Mouse (Mus musculus): Measurements from ENCODE around the gene Epo.

Gene Epo

DNA sequence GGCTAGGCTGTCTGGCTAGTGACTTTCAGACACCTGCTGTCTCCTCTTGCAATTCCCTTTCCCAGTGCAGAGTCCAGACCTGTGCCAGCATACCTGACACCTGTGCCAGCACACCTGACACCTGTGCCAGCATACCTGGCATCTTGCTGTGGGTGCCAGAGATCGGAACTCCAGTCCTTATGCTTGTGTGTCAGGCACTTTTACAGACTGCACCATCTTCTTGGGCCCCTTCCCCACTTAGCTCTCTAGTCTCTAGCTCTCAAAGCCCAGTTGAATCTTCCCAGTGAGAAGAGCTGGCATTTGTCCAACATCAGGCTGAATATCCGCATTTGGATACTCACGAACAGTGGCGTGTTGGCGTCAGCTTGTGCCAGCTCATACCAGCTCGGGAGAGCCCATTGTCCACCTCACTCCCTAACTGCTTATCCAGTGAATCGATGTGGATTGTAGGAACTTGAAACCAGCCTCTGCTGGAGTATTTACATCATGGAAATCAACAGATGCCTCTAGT lies 6.3 kb upstream of the Epo start:
- no peak for DNase-seq (ENCODE audit: low spot score in 2 of 2)

DNA sequence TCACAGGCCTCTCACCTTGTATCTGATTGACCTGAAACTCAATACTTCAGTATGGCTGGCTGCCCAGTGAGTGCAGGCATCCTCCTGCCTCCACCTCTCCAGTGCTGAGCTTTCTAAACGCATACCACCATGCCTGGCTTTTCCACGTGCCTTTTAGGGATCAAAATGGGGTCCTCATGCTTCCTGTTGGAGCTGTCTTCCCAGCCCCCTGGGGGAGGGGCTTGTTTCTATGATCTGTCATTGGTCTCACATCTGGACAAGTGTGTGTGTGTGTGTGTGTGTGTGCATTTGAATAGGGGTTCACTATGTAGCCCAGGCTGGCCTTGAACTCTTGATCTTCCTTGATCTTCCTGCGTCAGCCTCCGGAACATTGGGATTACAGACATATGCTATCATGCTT lies 4.4 kb upstream of the Epo start:
- DNase-seq (ENCODE audit: low spot score in 2 of 2): no peak

DNA sequence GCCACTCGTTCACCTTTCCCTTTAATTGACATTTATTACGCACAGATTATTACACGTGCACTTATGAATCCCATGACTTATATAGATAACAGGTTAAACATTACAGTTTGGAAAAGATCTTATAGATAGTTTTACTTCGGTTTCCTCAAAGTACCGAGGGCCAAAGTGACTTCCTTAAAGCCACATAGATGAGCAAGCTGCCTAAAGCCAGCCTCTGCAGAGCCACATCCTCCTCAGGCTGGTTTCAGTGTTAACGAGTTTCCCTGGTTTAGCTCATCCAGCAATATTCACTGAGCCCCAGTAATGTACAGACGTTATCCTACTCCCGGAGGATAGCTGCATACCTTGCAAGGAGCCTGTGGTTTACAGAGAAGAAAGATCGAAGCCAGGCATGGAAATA lies 2.3 kb upstream of the Epo start:
- no peak for DNase-seq (ENCODE audit: low spot score in 2 of 2)

DNA sequence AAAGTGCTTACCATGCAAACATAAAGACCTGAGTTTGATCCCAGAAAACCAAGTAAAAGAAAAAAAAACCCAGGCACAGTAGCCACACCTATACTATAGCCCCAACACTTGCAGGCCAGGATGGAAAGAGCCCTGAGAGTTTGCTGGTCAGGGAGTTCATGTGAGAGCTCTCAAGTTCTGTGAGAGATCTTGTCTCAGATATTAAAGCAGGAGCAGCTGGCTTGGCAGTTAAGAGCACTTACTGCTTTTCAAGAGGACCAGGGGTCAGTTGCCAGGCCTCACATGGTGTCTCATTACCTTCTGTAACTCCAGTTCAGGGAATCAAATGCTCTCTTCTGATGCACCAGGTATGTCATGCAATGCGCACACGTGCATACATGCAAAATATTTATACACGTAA lies 1.7 kb upstream of the Epo start:
- no peak for DNase-seq (ENCODE audit: low spot score in 2 of 2)

DNA sequence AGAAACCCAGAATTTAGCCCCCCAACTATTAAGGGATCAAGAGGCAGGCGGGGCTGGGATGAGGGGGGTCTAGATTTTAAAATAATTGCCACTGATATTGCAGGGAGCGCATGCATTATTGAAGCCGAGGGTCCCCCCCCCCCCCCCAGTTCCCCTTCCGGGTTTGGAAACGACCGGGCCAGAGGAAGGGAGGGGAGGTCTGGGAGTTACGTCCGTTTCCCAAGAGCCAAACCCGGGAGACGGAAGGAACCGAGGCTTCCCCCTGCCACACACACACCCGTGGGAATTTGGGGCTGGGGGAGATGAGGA lies 280 bp downstream of the Epo start:
- no peak for DNase-seq (ENCODE audit: low spot score in 2 of 2)

DNA sequence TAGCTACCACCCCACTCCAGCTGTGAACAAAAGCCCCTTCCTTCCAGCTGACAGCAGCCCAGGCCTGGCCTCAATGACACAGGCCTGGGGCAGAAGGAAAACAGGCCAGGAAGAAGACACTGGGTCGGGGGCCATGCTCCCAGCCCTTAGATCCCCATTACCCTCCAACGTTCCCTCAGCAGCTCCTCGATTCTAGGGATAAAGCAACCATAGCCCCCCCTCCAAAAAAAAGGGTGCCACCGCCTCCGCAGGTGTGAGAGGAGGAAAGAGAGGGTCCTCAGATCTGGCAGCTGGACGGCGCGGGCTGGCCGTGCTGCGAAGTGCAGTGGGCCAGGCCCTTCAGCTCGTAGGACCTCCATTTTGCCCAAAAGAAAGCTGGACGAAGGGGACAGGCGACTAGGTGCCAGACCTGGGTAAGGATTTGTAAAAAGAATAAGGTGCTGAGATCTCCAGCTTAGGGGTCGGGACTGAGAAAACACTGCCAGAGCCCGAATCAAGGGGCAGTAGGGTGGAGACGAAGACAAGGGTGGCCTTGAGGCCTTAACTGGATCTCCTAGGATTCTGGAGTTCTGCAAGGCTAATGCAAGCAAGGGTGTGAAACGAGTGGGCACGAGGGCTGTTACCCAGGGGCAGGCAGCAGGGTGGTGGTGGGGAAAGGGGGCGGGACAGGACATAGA lies 773 bp downstream of the Epo start:
- DNase-seq (ENCODE audit: low spot score in 2 of 2): no peak

DNA sequence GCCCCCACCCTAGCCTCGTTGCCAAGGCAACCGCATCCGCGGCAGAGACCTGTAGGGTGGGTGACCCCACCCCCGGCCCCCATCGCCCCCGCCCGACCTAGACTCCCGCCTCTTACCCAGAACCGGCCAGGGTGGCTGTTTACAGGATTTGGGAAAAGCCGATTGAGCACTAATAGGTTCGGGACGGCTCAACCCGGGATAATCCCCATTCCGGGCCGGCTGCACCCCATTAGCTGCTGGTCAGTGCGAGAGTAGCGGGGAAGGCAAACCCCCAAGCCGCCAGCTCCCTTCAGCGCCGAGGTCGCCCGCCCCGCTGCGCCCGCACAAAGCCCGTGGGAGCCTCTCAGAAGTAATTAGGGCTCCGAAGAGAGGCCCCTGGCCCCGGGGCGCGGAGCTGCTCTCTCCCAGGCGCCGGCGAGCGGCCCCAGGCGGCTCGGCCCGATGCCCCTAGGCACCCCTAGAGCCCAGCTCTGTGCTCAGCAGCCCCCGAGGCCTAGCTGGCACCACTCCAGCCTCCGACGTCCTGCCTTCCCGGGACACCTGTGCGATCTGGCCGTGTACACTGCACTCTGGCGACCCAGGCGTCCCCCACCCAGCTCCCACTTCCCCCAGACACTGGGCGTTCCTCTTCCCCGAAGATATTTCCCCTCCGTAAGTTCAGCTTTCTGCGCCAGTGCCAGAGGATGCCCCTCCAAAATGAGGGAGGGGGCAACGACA lies 1.5 kb downstream of the Epo start:
- no peak for DNase-seq (ENCODE audit: low spot score in 2 of 2)

DNA sequence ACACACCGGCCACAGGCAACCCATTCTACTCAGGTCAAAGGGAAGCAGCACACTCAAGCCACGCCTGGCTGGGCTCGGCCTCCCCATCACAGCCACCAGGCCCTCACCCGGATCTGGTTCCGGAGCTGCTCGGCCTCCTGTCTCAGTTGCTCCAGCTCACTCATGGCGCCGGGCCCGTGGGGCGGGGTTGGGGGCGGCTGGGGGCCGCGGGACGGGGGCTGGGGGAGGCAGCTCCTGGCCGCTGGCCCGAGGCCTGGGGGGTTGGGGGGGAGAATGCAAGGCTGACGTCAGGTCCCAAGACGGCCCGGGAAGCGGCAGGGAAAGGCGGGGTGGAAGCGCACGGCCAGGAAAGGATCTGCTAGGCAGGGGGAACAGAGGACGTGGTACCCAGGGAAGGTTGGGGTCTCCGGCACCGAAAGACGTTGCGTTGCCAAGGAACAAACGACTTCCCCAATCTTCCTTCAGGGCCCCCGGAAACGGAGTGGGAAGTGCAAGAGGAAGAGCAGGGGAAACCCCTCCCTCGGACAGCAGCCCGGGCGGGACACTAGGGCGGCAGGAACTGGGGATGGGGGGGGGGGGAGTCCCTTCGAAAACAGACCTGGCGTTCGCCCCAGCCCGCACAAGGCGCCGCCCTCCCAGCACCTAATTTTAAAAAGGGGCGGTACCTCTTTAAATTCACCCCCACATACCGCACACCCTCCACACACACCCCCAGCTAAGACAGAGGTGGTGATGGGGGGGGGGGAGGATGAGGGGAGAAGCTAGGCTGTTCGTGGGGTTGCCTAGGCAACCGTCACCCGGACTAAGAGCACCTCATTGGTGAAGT lies 2.2 kb downstream of the Epo start:
- DNase-seq (ENCODE audit: low spot score in 2 of 2): peak; percentile 64 to 72

DNA sequence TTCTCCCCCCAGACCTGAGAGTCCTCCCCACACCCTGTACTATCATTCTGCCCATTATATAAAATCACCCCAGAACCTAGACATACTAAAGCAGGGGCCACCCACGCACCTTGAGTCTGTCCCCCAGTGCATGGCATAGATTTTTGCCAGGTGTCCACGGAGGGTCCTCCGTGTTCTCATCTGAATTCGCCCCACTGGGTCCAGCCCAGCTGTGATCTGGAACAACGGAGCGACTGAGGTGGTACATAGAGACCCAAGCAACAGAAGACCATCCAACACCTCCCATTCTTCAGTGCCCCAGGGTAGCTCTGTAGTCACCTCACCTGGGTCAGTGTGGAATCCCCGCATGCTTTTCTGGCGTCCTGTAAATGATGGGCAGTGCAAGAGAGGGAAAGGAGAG lies 3.0 kb downstream of the Epo start:
- DNase-seq (ENCODE audit: low spot score in 2 of 2): no peak

DNA sequence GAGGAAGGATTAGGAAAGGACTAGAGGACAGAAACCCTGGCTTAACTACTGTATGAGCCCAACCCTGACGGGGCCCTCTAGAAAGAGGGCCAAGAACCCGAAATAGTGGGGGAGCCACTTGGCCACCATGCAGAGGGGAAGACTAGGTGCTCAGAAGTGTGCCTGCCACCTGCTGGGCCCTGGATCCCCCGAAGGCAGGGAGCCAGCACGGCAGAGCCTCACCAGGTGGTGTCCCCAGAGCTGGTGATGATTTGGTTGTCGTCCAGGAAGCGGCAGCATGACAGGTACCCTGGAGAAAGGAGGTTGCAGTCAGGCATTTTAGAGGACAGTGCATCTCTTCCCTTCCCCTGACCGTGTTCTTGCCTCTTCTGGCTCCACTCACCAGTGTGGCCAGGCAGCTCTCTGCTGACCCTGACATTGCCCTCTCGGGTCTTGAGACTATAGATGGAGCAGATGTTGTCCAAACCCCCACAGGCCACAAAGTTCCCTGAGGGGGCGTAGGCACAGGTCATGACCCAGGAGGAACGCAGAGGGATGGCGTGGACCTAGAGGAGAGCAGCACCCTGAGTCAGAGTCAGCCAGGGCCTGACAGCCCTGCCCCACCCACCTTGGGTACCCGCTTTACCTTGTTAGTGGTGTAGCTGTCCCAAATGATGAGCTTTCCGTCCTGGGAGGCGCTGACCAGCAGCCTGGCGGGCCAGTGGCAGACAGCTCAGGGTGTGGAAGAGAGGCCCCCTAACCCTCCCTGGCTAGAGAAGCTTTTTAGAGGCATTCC lies 3.6 kb downstream of the Epo start:
- DNase-seq (ENCODE audit: low spot score in 2 of 2): no peak

DNA sequence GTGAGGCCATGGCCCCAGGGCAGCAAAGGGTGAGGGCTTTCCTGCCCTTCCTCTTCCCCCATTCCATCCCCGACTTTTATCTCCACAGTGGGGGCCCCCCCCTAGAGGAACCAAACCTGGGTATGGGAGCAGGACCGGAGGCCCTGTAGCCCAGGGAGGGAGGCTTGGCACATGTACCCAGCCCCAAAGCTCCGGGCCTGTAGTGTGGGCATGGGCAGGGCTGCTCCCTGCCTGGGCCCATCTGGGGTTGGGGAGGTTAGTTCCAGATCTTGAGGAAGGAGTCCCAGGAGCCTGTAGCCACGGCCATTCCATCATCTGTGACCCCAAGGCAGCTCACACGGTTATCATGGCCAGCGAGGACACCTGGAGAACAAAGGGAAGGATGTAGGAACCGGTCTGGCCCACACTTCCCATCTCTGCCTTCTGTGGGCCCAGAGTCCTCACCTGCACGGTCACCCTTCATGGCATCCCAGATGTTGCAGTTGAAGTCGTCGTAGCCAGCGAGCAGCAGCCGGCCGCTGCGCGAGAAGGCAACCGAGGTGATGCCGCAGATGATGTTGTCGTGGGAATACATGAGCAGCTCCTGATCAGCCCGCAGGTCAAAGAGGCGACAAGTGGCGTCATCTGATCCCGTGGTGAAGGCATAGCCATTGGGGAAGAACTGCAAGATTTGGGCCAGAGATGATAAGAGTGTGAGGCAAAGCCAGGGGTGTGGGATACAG lies 4.6 kb downstream of the Epo start:
- DNase-seq (ENCODE audit: low spot score in 2 of 2): no peak

DNA sequence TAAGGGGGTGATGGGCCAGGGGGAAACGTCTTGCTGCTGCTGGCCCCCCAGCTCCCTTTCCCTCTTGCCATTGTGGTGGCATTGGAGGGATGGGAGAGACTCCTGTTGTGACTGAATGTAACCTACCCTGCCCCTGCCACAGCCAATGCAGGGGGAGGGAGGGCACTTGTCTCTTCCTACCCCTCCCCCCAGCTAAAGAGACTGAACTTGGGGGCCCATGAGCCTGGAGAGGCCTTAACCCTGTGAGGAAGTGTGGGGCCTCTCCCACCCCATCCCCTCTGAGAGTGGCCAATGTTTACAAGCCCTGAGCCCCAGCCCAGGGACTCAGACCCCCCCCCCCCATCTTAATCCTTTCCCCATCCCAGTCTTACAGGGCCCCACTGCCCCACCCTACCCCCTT lies 5.6 kb downstream of the Epo start:
- DNase-seq (ENCODE audit: low spot score in 2 of 2): no peak

DNA sequence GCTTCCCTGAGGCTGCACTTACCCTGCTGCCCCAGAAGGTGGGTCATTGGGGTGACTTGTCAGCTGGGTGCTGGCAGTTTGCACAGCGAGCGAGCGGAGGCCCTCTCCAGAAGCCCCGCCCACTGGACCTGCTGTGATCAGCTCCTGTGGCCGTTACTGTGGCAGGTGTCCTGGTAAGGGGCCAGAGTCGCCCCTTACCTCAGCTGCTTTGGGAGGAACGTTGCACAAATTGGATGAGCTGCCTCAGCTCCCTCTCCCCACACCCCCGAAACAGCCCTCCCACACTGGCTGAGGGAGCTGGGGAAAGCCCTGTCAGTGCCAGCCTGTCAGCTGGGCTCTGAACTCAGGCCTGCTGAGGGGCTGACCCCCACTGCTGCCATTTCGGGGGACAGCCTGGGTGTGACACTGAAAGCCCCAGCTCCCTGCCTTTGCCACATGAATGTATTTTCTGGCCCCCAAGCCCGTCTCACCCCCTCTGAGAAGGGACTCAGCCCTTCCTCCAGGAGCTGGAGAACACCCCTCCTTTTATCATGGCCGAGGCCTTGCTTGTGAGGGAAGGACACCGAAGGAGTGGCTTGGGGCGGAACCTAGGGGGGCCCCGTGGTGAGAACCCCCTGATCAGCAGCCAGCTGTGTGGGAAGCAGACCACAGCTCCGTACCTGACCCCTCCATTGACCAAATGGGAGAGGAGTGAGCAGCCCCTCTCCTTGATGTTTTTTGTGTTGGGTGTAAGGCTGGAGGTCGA lies 6.7 kb downstream of the Epo start:
- no peak for DNase-seq (ENCODE audit: low spot score in 2 of 2)

DNA sequence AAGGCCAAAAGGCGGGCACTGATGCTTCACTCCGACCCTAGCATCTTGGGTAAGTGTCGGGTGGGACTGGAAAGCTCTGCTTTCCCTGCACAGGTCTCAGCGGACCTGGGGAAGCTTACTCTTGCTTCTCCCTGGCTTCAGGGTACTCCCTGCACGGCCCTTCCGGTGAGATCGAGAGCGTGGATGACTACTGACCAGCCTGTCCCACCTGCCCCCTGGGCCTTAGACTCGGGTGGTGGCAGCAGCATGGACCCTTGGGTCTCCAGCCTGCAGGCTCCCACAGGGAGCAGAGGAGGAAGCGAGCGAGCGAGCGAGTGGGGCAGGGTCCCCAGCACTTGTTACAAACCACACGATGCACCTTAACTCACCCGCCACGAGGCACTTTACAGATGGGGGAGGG lies 7.5 kb downstream of the Epo start:
- no peak for DNase-seq (ENCODE audit: low spot score in 2 of 2)

DNA sequence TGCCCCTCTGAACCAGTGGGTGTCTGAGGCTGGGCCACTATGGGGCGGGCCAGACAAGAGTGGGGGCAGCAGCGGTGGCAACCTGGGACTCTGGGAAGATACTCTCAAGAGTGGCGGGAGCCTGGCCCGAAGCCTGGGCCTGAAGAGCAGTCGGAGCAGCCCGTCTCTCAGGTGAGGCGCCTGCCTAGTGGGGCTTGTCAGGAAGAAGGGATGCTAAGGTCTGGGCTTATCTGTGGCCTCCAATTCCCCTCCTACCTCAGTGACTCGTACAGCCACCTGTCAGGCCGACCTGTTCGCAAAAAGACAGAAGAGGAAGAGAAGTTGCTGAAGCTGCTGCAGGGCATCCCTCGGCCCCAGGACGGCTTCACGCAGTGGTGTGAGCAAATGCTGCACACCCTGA lies 8.4 kb downstream of the Epo start:
- no peak for DNase-seq (ENCODE audit: low spot score in 2 of 2)

DNA sequence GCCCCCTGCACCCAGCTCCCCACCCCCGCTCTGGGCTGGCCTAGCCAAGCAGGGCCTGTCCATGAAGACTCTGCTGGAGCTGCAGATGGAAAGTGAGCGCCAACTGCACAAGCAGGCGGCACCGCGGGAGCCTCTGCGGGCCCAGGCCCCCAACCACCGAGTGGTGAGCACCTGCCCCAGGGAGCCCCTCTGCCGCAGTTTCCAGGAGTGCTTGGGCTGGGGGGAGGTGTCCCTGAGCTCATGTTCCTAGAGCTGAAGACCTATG lies 8.9 kb downstream of the Epo start:
- no peak for DNase-seq (ENCODE audit: low spot score in 2 of 2)

DNA sequence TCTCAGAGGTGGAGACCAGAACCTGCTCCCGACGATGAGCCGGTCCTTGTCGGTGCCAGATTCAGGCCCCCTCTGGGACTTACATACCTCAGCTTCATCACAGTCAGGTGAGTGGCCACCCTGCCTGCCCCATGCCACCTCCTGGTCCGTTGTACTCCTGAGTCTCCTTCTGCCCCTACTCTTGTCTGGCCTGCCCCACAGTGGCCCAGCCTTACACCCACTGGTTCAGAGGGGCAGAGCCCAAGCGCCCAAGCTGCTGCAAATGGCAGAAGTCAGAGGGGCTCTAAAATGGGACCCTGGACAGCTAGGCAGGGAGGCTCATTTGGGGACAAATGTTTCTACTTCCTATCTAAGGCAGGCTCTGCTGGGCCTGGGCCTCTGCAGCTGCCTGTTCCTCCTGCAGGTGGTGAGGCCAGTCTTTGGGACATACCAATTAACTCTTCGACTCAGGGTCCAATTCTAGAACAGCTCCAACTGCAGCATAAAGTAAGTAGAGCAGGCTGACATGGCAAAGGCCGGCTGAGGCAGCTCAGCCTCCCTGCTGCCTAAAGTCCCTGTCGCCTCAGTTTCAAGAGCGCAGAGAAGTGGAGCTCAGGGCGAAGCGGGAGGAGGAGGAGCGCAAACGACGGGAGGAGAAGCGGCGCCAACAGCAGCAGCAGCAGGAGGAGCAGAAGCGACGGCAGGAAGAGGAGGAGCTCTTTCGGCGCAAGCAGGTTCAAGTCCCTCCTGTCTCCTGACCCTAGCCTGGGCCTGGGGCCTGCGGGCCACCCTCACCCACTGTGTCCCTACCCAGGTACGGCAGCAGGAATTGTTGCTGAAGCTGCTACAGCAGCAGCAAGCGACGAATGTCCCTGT lies 9.4 kb downstream of the Epo start:
- no peak for DNase-seq (ENCODE audit: low spot score in 2 of 2)

DNA sequence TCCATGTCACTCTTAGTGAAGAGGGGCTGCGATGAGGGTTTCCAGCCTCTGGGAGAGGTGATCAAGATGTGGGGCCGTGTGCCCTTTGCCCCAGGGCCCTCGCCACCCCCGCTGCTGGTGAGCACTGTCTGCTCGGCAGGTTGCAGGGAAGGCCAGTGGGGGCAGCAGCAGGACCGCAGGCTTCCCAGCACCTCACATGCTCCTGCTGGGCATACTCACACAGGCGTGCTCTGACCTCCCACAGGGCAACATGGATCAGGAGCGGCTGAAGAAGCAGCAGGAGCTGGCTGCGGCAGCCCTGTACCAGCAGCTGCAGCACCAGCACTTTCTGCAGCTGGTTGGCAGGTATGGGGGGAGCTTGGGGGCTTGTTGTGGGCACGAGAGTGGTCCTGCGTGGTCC lies 10.3 kb downstream of the Epo start:
- DNase-seq (ENCODE audit: low spot score in 2 of 2): no peak

DNA sequence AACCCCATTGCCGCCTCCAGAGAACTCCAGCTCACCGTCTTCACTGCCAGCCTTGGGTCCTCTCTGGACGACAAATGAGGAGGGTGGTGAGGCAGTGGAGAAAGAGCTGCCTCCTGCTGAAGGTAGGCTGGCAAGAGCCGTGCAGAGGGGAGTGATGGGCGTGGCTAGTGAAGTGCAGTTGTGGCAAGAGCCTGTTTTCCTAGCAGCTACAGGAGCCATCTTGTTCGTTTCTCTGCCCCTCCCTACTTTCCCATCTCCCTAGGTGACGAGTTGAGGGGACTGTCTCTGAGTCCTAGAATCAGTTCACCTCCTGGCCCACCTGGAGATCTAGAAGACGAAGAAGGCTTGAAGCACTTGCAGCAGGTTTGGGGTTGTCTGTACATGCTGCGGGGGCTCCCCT lies 11.2 kb downstream of the Epo start:
- DNase-seq (ENCODE audit: low spot score in 2 of 2): no peak
